Mouse (Mus musculus): ENCODE measurements around the gene Slc9a4. TPM values are rescaled to one million over a fixed set of nuclear protein-coding genes. Genes with fewer than 3 reads are reported as not detected.
"Not testable (repeated sequence)": the region's sequence is repeated elsewhere in the genome, so short reads cannot be mapped to it uniquely, and the experiment has no call there.

The Slc9a4 gene
- polyA plus RNA-seq (2015; fragmentation: Nextera tagmentation; extraction: Ambion mirVana): 0.35 and 0.38 TPM in 2 replicates

DNA sequence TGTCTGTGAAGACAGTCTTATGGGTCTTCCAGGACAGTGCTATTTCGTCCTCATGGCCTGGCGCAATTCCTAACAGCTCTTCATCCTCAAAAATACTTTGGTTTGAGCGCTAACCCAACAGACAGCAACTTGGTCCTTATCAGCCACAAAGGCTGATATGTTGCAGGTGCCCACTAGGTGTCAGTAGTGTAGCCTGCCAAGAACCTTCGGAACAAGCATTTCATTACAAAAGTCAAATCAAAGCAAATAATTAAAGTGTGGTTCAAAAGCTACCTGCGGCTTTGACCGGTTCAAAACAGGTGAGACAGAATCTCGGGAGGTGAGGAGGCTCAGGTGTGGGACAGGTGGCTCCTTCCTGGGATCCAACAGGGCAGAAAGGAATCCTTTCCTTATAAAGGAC lies at the start of gene Slc9a4:
Gene Slc9a4, plus strand, starts transcription at position 298 of the 400 bp plus-strand sequence.
- Histone ChIP-seq H3K27ac (no peak within 1 kb of the TSS), H3K4me1 (no peaks in the 10 kb centered on the region), H3K4me3 (replicated peaks) (no peak within 1 kb of the TSS), H3K4me2 (peak within 1 kb of the TSS; percentile 43), H3K9me3 (replicated peaks) (no peaks in the 10 kb centered on the region), H3K27me3 (peaks cover 6% of the 10 kb centered on the region; the same call in 1 of the 2 replicates), H3K9ac (no peak within 1 kb of the TSS), H3K36me3 (no peaks in the 10 kb centered on the region)
- ATAC-seq (replicated peaks; ENCODE audit: low FRiP score): no peak
- 13% methylated on average over 7 of the region's 7 CpGs for WGBS

DNA sequence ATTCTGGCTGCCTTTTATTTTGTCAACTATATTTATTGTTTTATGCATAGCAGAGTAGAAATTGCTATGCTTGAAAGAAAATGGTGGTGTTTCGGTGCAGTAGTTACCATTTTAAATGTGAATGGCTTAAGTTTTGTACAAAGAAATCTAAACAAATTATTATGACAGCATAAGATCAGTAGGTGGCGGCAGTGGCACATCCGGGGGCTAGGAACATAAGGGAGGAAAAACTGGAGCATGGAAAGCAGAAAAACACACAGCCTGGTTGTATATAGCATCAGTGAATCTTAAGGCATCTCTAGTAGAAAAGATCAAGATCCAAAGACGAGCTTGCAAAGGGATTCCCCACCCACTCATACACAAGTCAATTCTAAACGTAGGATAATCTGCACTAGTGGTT lies 42.3 kb upstream of the Slc9a4 start:
- 74% methylated on average over 5 of the region's 5 CpGs for WGBS

DNA sequence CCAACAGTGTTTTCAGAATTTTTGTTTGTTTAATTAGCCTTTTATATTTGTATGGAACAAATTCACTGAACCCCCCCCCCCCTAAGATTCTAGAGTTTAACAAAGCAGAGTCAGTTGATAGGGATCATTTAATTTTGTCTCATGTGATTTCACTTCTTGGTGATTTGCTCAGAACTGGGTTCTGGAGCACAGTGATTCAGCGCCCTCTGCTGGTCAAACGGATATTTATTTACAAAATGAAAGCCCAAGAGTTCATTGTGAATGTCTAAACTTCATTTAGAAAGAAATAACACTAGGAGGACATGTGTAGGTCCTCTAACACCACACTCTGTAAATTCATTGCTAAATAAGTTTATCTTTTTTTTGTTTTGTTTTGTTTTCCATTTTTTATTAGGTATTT lies 35.2 kb upstream of the Slc9a4 start:
- ATAC-seq (replicated peaks; ENCODE audit: low FRiP score): no peak
- no peak overlapping the region for H3K4me3 ChIP-seq (replicated peaks)
- no peak overlapping the region for H3K27ac ChIP-seq
- WGBS: 0% methylated on average over 2 of the region's 2 CpGs
- no peaks in the 10 kb centered on the region for H3K4me1 ChIP-seq
- no peaks in the 10 kb centered on the region for H3K27me3 ChIP-seq
- H3K4me2 ChIP-seq: no peak overlapping the region
- H3K36me3 ChIP-seq: no peaks in the 10 kb centered on the region
- no peaks in the 10 kb centered on the region for H3K9me3 ChIP-seq (replicated peaks)
- no peak overlapping the region for H3K9ac ChIP-seq

More for the DNA sequence above, 42.3 kb upstream of the Slc9a4 start:
- H3K27ac ChIP-seq: no peak overlapping the region
- no peak overlapping the region for H3K9ac ChIP-seq
- H3K4me1 ChIP-seq: no peaks in the 10 kb centered on the region
- H3K36me3 ChIP-seq: no peaks in the 10 kb centered on the region
- H3K4me2 ChIP-seq: no peak overlapping the region
- H3K27me3 ChIP-seq: no peaks in the 10 kb centered on the region
- H3K4me3 ChIP-seq (replicated peaks): no peak overlapping the region
- no peak for ATAC-seq (replicated peaks; ENCODE audit: low FRiP score)
- no peaks in the 10 kb centered on the region for H3K9me3 ChIP-seq (replicated peaks)

DNA sequence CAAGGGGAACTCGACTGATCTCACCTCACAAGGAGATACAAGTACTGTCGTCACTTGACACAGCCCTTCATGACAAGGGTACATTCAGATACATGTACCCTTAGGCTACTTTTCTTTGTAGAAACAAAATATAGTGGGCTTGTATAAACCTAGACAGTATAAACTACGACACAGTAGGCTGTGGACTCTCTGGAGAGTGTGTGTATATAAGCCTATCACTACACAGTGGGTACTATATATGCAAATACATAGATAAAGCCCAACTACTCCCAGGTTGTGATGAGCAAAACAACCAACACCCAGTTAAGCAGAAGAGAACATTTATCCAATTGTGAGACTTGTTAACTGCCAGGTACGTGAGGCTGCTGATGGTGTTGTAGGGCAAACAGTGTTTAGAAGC lies 33.2 kb upstream of the Slc9a4 start:
- Histone ChIP-seq H3K36me3 (no peaks in the 10 kb centered on the region), H3K9ac (no peak overlapping the region), H3K4me1 (no peaks in the 10 kb centered on the region), H3K9me3 (replicated peaks) (no peaks in the 10 kb centered on the region), H3K27ac (no peak overlapping the region), H3K4me3 (replicated peaks) (no peak overlapping the region), H3K27me3 (no peaks in the 10 kb centered on the region), H3K4me2 (no peak overlapping the region)
- WGBS: 80% methylated on average over 4 of the region's 4 CpGs
- no peak for ATAC-seq (replicated peaks; ENCODE audit: low FRiP score)

DNA sequence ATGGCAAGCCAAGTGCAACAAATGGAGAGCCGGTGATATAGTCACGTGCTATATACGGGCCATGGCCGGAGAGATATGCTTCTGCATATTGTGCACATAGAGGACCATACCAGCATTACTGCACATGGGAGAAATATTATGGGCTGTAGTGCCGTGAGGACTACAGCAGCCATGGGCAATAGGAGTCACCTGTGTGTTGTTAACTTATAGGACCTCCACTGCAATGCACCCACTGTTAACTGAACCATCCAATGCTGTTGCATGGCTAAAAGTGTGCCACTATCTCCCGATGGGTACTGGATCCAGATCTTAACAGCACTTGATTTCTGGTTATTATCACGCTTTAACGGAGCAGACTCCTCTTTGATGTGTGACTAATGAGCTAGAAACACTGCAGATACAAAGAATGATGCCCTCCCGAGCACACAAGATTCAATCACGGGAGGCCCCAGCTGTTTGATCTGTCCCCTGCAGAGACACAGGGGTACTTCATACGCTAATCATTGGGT lies 32.8 kb upstream of the Slc9a4 start:
- H3K27ac ChIP-seq: no peak overlapping the region
- no peaks in the 10 kb centered on the region for H3K27me3 ChIP-seq
- no peaks in the 10 kb centered on the region for H3K36me3 ChIP-seq
- H3K9me3 ChIP-seq (replicated peaks): no peaks in the 10 kb centered on the region
- no peak overlapping the region for H3K9ac ChIP-seq
- no peak overlapping the region for H3K4me3 ChIP-seq (replicated peaks)
- no peak overlapping the region for H3K4me2 ChIP-seq
- no peak for ATAC-seq (replicated peaks; ENCODE audit: low FRiP score)
- WGBS: 67% methylated on average over 11 of the region's 11 CpGs
- no peaks in the 10 kb centered on the region for H3K4me1 ChIP-seq

DNA sequence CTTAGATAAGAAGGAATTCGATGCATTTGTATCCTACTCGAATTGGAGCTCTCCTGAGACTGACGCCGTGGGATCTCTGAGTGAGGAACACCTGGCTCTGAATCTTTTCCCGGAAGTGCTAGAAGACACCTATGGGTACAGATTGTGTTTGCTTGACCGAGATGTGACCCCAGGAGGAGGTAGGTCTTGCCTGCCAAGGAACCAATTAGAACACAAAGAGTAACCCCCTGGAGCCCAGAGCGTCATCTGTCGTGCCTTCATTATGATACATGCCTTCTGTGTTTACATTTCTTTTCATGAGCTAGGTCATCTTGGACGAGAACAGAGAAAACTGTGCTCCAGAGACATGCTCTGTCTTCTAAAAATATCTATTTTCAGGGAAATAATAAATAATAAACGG lies 32.1 kb upstream of the Slc9a4 start:
- no peak overlapping the region for H3K4me2 ChIP-seq
- H3K4me1 ChIP-seq: no peaks in the 10 kb centered on the region
- no peak overlapping the region for H3K9ac ChIP-seq
- H3K9me3 ChIP-seq (replicated peaks): no peaks in the 10 kb centered on the region
- no peak overlapping the region for H3K27ac ChIP-seq
- WGBS: 57% methylated on average over 10 of the region's 10 CpGs
- no peak for ATAC-seq (replicated peaks; ENCODE audit: low FRiP score)
- H3K4me3 ChIP-seq (replicated peaks): no peak overlapping the region
- no peaks in the 10 kb centered on the region for H3K27me3 ChIP-seq
- H3K36me3 ChIP-seq: no peaks in the 10 kb centered on the region

DNA sequence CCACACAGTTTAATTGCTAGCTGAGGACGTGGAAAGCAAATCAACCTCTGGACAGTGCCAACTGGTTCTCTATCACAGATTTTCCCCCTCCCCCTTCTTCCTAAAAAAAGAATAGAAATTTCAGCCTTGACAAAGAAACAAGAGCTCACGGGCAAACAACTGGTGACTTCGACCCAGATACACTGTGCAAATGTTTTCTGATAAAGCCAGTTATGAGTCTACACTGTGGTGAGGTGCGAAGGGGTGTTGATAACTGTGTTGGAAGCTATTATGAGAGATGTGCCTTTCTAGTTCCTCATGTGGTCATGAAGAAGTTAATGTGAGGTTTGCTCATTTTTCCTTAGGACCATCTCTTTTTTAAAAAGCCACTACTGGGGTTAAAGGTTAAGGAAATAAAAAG lies 10.5 kb upstream of the Slc9a4 start:
- 80% methylated on average over 4 of the region's 4 CpGs for WGBS
- ATAC-seq (replicated peaks; ENCODE audit: low FRiP score): no peak

DNA sequence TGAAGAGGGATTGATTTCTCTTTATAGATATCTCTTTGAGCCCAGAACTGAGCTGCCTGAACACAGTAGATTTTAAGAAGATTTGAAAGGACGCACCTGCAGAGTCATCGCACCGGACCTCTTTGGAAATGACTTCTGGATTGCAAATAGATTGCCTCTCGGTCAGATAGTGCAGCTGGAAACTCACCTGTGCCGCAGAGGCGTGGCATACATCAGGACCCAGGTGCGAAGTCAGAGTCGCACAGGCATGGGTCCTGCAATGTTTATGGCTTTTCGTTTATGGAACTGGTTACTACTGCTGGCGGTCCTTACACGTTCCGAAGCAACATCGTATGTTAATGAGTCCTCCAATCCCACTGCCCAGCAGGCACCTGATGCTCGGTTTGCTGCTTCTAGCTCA lies 388 bp downstream of the Slc9a4 start:
- 68% methylated on average over 14 of the region's 14 CpGs for WGBS
- Histone ChIP-seq H3K27ac (no peak overlapping the region), H3K4me1 (no peaks in the 10 kb centered on the region), H3K9me3 (replicated peaks) (no peaks in the 10 kb centered on the region), H3K9ac (no peak overlapping the region), H3K36me3 (no peaks in the 10 kb centered on the region), H3K27me3 (peaks cover 6% of the 10 kb centered on the region; the same call in 1 of the 2 replicates), H3K4me2 (peak overlapping the region; percentile 43; the same call in 1 of the 2 replicates), H3K4me3 (replicated peaks) (no peak overlapping the region)
- no peak for ATAC-seq (replicated peaks; ENCODE audit: low FRiP score)

More for the DNA sequence above, 10.5 kb upstream of the Slc9a4 start:
- H3K27me3 ChIP-seq: no peaks in the 10 kb centered on the region
- H3K9ac ChIP-seq: no peak overlapping the region
- H3K4me3 ChIP-seq (replicated peaks): no peak overlapping the region
- no peak overlapping the region for H3K27ac ChIP-seq
- H3K36me3 ChIP-seq: no peaks in the 10 kb centered on the region
- no peaks in the 10 kb centered on the region for H3K9me3 ChIP-seq (replicated peaks)
- no peaks in the 10 kb centered on the region for H3K4me1 ChIP-seq
- no peak overlapping the region for H3K4me2 ChIP-seq

DNA sequence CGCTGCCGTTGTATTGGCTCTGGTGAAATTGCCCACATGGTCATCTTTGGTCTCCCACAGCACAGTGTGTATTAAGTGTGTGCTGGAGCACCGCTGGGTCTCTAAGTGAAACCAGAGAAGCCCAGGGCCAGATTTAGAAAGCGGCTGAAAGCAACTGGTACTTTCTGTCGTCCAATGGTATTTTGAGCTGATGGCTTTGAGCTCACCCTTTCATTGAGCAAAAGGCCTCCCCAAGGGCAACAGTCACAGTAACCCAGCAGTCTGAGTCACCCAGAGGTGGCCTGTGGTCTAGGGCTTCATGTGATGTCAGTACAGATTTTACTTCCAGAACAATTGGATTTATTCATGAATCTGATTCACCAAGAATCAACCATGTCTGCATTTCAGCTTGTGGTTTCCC lies 6.9 kb downstream of the Slc9a4 start:
- Histone ChIP-seq H3K27me3 (no peaks in the 10 kb centered on the region), H3K36me3 (no peaks in the 10 kb centered on the region), H3K4me3 (replicated peaks) (no peak overlapping the region), H3K9ac (no peak overlapping the region), H3K27ac (no peak overlapping the region), H3K4me1 (no peaks in the 10 kb centered on the region), H3K4me2 (no peak overlapping the region), H3K9me3 (replicated peaks) (no peaks in the 10 kb centered on the region)
- WGBS: 80% methylated on average over 5 of the region's 5 CpGs
- ATAC-seq (replicated peaks; ENCODE audit: low FRiP score): no peak

DNA sequence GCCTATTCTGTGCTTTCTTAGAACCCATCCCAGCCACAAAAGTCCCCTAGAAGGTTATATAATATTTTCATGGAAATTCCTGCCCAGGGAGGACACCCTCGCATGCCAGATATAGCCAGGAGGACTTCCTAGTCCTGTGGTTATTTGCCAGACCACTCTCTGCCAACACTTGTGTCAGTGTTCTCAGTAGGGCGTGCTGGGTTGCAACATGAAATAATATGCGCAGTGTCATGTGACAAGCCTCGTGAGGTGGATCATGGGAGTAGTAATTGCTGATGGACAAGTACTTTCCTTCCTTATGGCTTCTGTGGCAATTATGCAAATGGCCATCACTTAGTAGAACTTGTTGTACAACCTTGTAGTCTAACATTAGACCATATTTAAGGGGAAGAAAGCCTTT lies 11.1 kb downstream of the Slc9a4 start:
- no peak overlapping the region for H3K4me3 ChIP-seq (replicated peaks)
- no peaks in the 10 kb centered on the region for H3K27me3 ChIP-seq
- no peak overlapping the region for H3K9ac ChIP-seq
- no peak for ATAC-seq (replicated peaks; ENCODE audit: low FRiP score)
- no peaks in the 10 kb centered on the region for H3K9me3 ChIP-seq (replicated peaks)
- H3K36me3 ChIP-seq: no peaks in the 10 kb centered on the region
- no peak overlapping the region for H3K4me2 ChIP-seq
- no peak overlapping the region for H3K27ac ChIP-seq
- 84% methylated on average over 4 of the region's 4 CpGs for WGBS
- H3K4me1 ChIP-seq: no peaks in the 10 kb centered on the region

DNA sequence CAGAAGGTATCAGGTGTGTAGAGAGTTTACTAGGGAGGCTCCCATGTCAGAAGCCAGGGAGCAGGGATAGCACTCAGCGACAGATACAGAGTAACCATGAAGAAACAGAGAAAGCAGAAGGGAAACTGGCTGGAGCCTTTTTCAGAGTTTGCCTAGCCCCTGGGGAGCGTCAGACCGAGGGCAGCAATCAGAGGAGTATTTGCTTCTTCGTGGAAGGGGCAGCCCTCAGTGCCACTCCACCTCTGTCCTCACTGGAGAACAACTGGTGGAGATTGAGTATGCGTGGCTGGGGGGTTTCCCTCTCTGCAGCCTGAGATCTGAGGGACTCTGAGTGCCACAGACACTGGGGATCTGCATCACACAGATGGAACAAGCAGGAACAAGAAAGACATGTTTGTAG lies 17.9 kb downstream of the Slc9a4 start:
- H3K4me1 ChIP-seq: no peaks in the 10 kb centered on the region
- no peak overlapping the region for H3K27ac ChIP-seq
- H3K27me3 ChIP-seq: no peaks in the 10 kb centered on the region
- H3K4me2 ChIP-seq: no peak overlapping the region
- H3K9ac ChIP-seq: no peak overlapping the region
- 57% methylated on average over 5 of the region's 5 CpGs for WGBS
- no peak for ATAC-seq (replicated peaks; ENCODE audit: low FRiP score)
- no peaks in the 10 kb centered on the region for H3K36me3 ChIP-seq
- no peak overlapping the region for H3K4me3 ChIP-seq (replicated peaks)
- H3K9me3 ChIP-seq (replicated peaks): no peaks in the 10 kb centered on the region

DNA sequence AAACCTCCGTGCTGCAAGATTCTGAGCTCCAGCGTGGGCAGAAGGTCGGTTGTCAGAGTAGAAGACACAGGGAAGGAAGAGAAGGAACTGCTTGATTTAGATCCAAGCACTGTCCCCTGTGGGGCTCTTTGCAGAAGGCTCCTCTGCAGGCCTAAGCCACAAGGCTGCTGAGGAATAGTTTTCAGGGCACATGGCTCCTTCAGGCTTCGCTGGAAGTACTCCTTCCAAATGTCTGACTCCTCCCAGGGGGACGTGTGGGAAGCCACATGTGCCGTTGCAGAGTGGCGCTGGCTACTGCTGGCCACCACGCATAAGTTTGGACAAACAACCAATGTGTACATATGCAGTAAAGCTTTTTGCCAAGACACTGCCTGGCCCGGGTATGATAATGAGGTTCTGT lies 19.8 kb downstream of the Slc9a4 start:
- H3K9me3 ChIP-seq (replicated peaks); H3K4me3 ChIP-seq (replicated peaks); ATAC-seq (replicated peaks; ENCODE audit: low FRiP score); H3K4me2 ChIP-seq; H3K4me1 ChIP-seq; H3K36me3 ChIP-seq; H3K27ac ChIP-seq; H3K27me3 ChIP-seq; H3K9ac ChIP-seq: not testable (repeated sequence)
- WGBS: 89% methylated on average over 9 of the region's 9 CpGs

Data from kidney, embryonic 15.5 days (tissue).